Mouse (Mus musculus) C2C12 (cell line): ENCODE results near the gene Ap2a1. TPM values are rescaled to one million over a fixed set of nuclear protein-coding genes. Genes with fewer than 3 reads are reported as not detected.

Experiments
- H3K27me3 ChIP-seq: one replicate; pipeline ENCODE4 v1.6.1; 2011; ENCODE audit not compliant: control insufficient read depth, insufficient read depth, insufficient read length
- H3K36me3 ChIP-seq: one replicate; pipeline ENCODE4 v1.6.1; 2011; ENCODE audit not compliant: control insufficient read depth, insufficient read depth
- H3K4me3 ChIP-seq: one replicate; pipeline ENCODE4 v1.5.1; 2011; ENCODE audit warnings: mild to moderate bottlenecking, control low read depth; ENCODE audit not compliant: poor library complexity, insufficient read depth, severe bottlenecking
- H3K79me2 ChIP-seq: one replicate; pipeline ENCODE4 v1.6.1; 2011; ENCODE audit not compliant: control insufficient read depth, insufficient read depth
- H3K79me3 ChIP-seq: one replicate; pipeline ENCODE4 v1.6.1; 2011; ENCODE audit warnings: low read depth, control low read depth
- H3ac ChIP-seq: one replicate; pipeline ENCODE3; 2011; ENCODE audit warnings: low read depth; ENCODE audit not compliant: control insufficient read depth, insufficient read length
- CEBPB ChIP-seq: IDR thresholded peaks from one replicate; pipeline ENCODE4 v1.6.1; 2011; ENCODE audit warnings: low read depth, mild to moderate bottlenecking, control low read depth, moderate library complexity
- CTCF ChIP-seq: IDR thresholded peaks from one replicate; pipeline ENCODE4 v1.5.1; 2011; ENCODE audit not compliant: control insufficient read depth, insufficient read depth, insufficient read length
- FOSL1 ChIP-seq: IDR thresholded peaks from one replicate; pipeline ENCODE4 v1.8.0; 2011; ENCODE audit warnings: mild to moderate bottlenecking, low read length; ENCODE audit not compliant: poor library complexity, insufficient read depth, severe bottlenecking
- MAX ChIP-seq: IDR thresholded peaks from one replicate; pipeline ENCODE4 v1.6.1; 2011; ENCODE audit warnings: mild to moderate bottlenecking, control low read depth
- MYOD1 ChIP-seq: IDR thresholded peaks from one replicate; pipeline ENCODE4 v1.6.1; 2011; ENCODE audit warnings: low read depth; ENCODE audit not compliant: control insufficient read depth, insufficient read length
- MYOG ChIP-seq: IDR thresholded peaks from one replicate; pipeline ENCODE4 v1.6.1; 2011; ENCODE audit not compliant: control insufficient read depth, insufficient read length; ENCODE audit errors: extremely low read depth
- USF1 ChIP-seq: IDR thresholded peaks from one replicate; pipeline ENCODE4 v1.6.1; 2011; ENCODE audit warnings: low read depth, mild to moderate bottlenecking, control low read depth, moderate library complexity
- polyA plus RNA-seq: library from polyadenylated mRNA; unstranded; fragments of >200 nt; fragmentation: generic; extraction: Trizol; gene quantifications from one replicate; pipeline ENCODE4 v1.2.1, GENCODE M21; 2012; ENCODE audit warnings: missing spikeins

Ap2a1 gene
- polyA plus RNA-seq, 1 experiment, result 129 TPM

GRCm38 (mm10) chr7:44860576-44861428, 68.5 kb downstream of the Ap2a1 start:
- Histone ChIP-seq H3K27me3 (no peaks in the 10 kb centered on the region), H3K79me2 (peaks cover 38% of the 10 kb centered on the region), H3ac (no peak overlapping the region), H3K4me3 (no peak overlapping the region), H3K79me3 (peaks cover 14% of the 10 kb centered on the region), H3K36me3 (peaks cover 20% of the 10 kb centered on the region)
- TF ChIP-seq USF1 (no peak), CTCF (peak; percentile 96)

GRCm38 (mm10) chr7:44859896-44860295, 69.4 kb downstream of the Ap2a1 start:
- Histone ChIP-seq H3ac (no peak overlapping the region), H3K36me3 (peaks cover 17% of the 10 kb centered on the region), H3K27me3 (no peaks in the 10 kb centered on the region), H3K79me3 (peaks cover 8% of the 10 kb centered on the region), H3K4me3 (no peak overlapping the region), H3K79me2 (peaks cover 29% of the 10 kb centered on the region)
- TF ChIP-seq CEBPB (no peak), MYOG (no peak), MAX (no peak), MYOD1 (no peak), FOSL1 (no peak), USF1 (no peak), CTCF (no peak)

- Histone ChIP-seq H3K27me3 (no peaks in the 10 kb centered on the region), H3K79me3 (peaks cover 11% of the 10 kb centered on the region), H3K36me3 (peaks cover 9% of the 10 kb centered on the region), H3ac (peak overlapping the region; percentile 25), H3K79me2 (peaks cover 26% of the 10 kb centered on the region), H3K4me3 (peak overlapping the region; percentile 65)
- no peak for TF ChIP-seq MYOD1
- TF ChIP-seq USF1, result no peak
- no peak for TF ChIP-seq MAX
Observed at GRCm38 (mm10) chr7:44857905-44858304, 71.4 kb downstream of the Ap2a1 start.

GRCm38 (mm10) chr7:44857042-44857552, 72.2 kb downstream of the Ap2a1 start, which contains the start of gene Pnkp:
Gene Pnkp (plus strand): TSS chr7:44857139.
- Histone ChIP-seq H3K4me3 (peak within 1 kb of the TSS; percentile 65), H3K79me2 (peaks cover 33% of the 10 kb centered on the region), H3K79me3 (peaks cover 12% of the 10 kb centered on the region), H3K27me3 (no peaks in the 10 kb centered on the region), H3ac (peak within 1 kb of the TSS; percentile 75), H3K36me3 (peaks cover 9% of the 10 kb centered on the region)
- peak; percentile 30 for TF ChIP-seq CEBPB
- TF ChIP-seq MYOG, result no peak
- TF ChIP-seq FOSL1, result no peak
- TF ChIP-seq CTCF, result no peak
- TF ChIP-seq MYOD1, result no peak
- no peak for TF ChIP-seq MAX
- no peak for TF ChIP-seq USF1

GRCm38 (mm10) chr7:44856265-44856916, 72.9 kb downstream of the Ap2a1 start:
- H3ac ChIP-seq, result no peak overlapping the region
- peaks cover 40% of the 10 kb centered on the region for H3K79me2 ChIP-seq
- peaks cover 9% of the 10 kb centered on the region for H3K36me3 ChIP-seq
- peaks cover 17% of the 10 kb centered on the region for H3K79me3 ChIP-seq
- H3K4me3 ChIP-seq, result peak overlapping the region; percentile 65
- H3K27me3 ChIP-seq, result no peaks in the 10 kb centered on the region
- TF ChIP-seq USF1 (no peak), FOSL1 (no peak), MYOG (no peak), CEBPB (no peak), MAX (no peak), MYOD1 (no peak), CTCF (no peak)
